Mouse (Mus musculus) B cell, adult 2 months (primary cell): ENCODE data around the gene Hist1h2bf.
"Not testable (repeated sequence)": the region's sequence is repeated elsewhere in the genome, so short reads cannot be mapped to it uniquely, and the experiment has no call there.

Experiments
- DNase-seq, 2 experiments: peaks; one replicate each; pipeline ENCODE4 v3.0.0; 2022

Hist1h2bf gene

DNA sequence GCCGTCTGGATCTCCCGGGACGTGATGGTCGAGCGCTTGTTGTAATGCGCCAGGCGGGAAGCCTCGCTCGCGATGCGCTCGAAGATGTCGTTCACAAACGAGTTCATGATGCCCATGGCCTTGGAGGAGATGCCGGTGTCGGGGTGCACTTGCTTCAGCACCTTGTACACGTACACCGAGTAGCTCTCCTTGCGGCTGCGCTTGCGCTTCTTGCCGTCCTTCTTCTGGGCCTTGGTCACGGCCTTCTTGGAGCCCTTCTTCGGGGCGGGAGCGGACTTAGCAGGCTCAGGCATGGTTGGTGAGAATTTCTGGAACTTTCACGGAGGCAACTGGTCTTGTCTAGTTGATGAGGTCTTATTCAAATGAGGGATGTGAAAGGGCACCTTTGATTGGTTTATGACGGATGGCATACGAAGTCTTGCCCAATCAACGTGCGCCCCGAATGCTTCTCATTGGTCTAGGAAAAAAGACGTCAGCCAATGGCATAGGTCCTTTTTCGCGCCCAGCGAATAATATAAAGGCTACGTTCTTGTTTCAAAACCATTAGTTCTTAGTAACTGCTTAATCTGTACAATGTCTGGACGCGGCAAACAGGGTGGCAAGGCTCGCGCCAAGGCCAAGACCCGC is at the start of gene Hist1h2bf, which contains the start of gene Hist1h2ad:
Gene Hist1h2bf, minus strand, starts transcription at position 299 of the 627 bp plus-strand sequence.
Gene Hist1h2ad, plus strand, starts transcription at position 484 of the 627 bp plus-strand sequence.
- DNase-seq: peak; percentile 86 to 88

DNA sequence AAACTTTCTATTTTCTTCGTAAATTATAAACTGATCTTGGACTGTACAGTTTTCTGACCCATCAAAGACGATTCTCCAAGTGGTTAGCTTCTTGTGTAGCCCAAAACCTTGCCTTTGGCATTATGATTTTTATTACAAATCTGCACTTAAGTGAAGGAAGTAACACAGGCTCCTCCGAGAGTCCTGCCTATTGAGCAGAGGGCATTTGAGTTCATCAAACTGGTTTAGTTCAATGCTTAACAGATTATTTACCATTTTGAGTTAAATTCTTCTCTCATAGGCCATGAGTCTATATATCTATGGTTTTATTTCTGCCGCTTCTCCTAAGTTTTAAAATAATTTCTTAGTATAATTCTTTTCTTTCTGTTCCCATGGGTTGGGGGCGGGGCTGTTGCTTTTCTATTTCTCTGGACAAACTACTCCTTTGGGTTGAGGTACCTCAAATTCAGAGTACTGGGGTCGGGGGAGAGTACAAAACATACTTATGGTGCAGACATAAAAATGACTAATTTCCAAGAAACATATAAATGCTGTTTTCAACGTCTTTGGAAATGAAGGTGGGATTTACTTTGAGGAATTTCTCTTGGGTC is 49.0 kb upstream of the Hist1h2bf start:
- peak; percentile 21 for DNase-seq

DNA sequence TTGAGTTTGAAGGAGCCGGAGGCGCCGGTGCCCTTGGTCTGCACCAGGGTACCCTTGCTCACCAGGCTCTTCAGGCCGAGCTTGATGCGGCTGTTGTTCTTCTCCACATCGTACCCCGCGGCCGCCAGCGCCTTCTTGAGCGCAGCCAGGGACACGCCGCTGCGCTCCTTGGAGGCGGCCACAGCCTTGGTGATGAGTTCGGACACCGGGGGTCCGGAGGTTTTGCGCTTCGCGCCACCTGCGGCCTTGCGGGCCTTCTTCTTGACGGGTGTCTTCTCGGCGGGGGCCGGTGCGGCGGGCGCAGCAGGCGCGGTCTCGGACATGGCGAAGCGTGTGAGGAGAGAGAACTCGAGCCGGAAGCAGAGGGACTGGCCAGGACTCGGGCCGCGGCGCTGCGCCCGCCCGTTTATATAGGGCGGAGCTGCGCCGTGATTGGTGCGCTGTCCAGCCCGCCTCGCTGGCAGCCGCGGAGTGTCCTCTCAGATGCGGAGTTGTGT is 48.2 kb upstream of the Hist1h2bf start, which contains the start of gene Hist1h1e:
Gene Hist1h1e, minus strand, starts transcription at position 384 of the 497 bp plus-strand sequence.
- peak; percentile 88 to 90 for DNase-seq

DNA sequence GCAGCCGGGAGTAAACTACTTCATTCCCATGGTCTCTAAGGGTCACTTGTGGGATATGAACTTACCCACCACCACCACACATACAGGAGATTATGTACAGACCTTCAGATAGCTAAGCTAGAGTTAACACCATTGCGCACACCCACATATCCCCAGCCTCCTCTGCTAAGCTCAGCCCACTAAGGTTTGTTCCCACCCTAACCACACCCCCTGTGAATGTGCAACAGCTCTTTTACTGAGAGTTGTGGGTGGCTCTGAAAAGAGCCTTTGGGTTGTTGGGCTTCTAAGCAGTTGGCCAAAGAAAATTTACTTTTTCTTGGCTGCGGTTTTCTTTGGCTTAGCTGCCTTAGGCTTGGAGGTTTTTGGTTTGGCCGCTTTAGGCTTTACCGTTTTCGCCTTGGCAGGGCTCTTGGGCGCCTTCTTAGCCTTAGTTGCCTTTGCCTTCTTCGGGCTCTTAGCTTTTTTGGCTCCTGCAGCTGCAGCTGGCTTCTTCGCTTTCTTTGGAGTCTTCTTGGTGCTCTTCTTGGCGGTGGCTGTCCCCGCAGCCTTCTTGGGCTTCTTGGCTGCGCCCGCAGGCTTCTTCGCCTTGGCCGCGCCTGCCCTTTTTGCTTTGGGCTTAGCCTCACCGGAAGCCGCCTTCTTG is 47.7 kb upstream of the Hist1h2bf start:
- peak; percentile 83 to 88 for DNase-seq

DNA sequence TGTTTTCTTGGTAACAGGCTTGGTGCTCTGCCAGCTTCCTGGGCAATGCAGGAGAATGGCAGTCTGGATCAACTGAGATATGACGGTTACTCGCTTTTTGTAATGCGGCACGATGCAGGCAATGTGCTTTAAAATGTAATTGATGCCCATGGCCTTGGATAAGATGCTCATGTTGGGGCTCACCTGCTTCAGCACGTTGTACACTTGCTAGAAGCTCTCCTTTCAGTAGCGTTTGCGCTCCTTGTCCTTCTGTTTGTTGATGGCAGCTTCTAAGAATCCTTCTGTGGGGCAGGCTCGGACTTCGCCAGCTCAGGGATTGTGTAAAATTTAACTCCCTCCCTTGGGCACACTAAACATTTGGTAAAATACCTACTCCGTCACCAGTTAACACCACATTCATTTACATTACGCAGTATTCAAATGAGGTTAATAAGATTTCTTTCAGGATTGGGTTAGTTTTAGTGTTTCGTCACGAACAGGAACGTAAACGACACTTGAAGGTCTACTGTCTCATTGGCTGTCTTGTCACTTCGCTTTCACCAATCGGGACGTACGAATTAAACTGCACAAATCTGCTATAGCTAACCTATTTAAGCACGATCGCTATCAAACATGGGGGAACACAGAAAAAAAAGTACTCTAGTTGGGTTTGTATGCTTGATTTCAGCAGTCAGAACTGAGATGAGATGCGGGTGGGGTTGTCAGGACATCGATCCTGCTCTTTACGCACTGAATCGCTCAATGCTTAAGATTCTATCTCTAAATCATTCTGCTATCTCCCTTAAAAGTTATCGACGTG is 46.9 kb upstream of the Hist1h2bf start, which contains the start of gene Hist1h2be:
Gene Hist1h2be, minus strand, starts transcription at position 392 of the 799 bp plus-strand sequence.
- peak; percentile 73 to 77 for DNase-seq

DNA sequence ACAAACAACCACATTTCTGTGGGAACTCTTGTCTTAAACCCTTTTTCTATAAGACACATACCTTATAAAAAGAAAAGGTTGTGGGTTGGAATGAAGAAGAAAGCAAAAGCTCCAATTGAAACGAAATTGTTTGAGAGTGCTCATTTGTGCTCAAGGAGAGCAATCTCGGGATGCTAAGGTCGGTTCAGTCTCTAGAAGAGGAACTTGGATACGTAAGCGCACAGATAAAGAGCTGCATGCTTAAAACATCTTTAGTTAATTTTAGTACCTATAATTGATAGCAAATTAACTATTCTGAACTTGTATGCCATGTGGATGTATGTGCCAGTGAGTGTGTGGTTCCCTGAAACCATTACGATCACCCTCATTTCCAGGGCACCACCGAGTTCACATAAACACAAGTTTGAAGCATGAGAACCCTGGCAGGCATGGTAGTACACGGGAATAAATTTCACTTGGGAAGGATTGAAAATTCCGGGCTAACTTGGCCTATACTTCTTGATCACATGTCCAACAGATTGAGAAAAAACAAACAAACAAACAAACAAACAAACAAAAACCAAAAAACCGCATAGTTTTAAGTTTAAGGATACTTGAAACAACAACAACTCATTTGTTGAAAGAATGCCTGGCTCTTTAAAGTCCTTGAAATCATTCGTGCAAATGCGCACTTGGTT is 46.2 kb upstream of the Hist1h2bf start:
- DNase-seq: peak in 1 of 2 experiments; percentile 5

DNA sequence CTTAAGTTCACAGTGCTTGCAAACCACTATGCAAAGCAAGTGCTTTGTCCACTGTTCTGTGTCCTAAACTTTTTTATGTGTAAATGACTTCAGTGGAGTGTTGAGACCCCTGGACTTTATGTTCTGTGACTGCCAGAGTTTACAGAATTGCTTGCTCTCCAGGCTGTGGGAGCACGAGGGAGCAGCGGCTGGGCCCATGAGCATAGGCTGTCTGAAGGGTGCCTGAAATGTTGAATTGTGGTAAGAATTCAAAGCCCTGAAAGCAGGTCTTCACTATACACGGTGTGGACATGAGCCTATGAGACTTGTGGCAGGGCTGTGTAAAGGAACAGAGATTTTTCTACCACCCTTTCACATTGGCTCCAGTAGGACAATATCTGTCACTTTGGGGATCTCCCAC is 37.6 kb upstream of the Hist1h2bf start:
- no peak for DNase-seq

DNA sequence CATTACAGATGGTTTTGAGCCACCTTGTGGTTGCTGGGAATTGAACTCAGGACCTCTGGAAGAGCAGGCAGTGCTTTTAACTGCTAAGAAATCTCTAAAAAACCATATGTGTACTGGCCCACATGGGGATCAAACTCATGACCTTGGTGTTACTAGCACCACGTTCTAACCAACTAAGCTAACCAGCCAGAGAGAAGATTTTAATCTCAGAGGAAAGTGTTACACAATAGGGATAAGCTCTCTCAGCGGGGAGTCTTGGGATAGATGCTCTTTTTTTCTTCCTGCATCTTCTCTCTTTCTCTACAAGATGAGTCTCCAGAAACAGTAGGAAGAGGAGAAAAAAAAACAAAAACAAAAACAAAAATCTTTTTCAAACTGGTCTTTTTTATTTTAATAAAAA is 36.4 kb upstream of the Hist1h2bf start:
- no peak for DNase-seq

DNA sequence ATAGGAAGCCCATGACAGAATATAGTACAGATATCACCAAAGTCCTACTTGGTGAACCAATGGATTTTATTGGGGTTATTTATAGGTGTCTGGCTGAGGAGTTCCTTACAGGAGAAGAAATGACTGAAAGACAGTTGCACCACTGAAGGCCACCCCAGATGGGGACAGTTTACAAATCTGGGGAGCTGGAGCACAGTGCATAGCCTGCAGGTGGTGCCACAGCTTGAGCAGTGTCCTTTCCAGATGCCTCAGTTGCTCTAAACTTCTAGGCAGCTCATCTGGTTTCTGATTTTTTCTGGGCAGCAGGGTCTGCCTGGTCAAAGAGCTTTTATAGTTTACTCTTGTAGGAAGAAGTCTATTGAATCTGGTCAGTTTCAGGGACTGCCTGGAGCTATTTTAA is 35.8 kb upstream of the Hist1h2bf start:
- no peak for DNase-seq

DNA sequence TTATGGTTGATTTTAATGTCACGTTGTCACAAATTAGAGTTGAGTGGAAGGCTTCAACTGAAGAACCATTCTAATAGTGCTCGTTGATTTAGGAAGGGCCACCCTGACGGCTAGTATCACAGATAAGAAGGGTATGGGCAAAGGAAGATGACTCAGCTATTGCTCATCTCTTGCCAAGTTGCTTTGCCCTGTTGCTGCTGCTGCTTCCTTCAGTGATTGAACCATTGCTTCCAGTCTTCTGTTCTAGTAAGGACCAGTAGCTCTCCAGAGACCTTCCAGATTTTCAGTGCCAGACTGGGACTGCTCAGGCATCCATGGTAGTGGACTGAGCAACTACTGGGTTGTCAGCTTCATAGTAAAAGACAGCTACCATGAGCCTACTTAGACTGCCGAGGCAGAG is 35.2 kb upstream of the Hist1h2bf start:
- no peak for DNase-seq

DNA sequence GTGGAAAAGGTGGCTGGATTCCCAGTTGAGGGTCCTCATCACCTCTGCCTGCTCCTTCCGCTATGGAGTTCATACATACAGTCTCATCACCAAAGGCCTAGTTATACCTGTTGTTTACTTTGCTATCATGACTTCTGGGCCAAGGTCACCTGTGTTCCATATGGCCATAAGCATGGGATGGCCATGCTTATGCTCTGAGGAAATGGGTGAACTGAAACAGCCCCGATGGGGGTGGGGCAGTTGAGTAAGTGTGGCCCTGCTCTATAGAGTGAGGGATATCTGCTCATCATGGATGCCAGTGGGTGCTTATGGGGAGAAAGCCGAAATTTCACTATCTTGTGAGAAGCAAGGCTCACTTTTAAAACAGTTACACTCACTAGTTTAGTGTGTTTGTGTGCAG is 31.1 kb upstream of the Hist1h2bf start:
- DNase-seq: no peak

DNA sequence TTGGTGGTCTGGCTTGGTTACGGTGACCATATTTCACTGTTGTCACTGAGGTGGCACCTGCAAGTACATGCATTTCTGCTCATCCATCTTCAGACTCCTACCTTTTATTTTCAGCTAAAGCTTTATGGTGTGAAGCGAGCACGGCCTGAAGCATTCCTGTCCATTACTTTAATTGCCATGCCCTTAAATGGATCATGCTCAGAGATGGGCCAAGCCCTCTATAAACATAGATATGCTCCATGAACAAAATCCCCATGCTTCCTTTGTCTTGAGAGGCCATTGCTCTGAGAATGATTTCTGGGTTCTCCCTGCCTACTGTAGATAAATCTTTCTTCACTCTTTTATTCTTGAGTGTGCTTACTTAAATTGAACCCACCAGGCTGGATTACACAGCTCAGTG is 30.5 kb upstream of the Hist1h2bf start:
- DNase-seq: no peak

DNA sequence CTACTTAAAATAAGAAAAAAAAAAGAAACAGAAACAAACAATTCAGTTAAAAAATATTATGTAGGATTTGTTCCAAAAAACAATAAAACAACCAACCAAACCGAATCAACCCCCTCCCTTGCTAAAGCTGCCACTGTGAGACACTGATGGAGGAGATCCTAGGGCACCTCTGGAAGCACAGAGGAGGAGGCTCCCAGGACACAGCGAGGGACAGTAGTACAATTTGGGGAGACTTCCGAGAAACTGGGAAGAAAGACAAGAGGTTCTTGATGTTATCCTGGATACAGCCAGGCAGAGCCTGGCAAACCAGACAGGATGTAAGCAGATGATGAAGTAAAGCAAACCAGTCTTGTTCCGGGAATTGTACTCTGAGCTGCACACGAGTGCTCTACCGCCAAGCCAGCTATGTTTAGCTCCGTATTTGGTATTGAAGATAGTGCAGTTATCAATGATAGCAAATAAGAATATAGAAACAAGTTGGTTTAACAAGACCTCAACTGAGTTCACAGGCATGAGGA is 29.2 kb upstream of the Hist1h2bf start:
- no peak for DNase-seq

DNA sequence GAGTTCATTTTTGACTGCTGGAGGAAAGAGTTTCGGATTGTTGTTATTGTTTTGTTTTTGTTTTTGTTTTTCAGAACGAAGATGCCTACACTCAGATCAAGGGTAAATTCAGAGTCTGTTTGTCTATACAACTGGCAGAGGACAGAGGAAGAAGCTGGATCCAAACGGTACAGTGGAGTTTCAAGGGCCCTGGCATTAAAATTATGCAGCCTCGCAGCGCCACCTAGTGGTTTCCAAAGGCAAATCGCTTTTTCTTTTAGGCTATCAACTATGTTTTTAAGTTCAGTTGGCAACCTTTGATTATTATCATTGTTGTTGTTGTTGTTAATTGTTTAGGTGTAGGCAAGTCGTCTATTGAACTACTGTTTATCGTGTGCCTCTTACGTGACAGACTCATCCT is 24.0 kb upstream of the Hist1h2bf start:
- DNase-seq: peak; percentile 88 to 90

DNA sequence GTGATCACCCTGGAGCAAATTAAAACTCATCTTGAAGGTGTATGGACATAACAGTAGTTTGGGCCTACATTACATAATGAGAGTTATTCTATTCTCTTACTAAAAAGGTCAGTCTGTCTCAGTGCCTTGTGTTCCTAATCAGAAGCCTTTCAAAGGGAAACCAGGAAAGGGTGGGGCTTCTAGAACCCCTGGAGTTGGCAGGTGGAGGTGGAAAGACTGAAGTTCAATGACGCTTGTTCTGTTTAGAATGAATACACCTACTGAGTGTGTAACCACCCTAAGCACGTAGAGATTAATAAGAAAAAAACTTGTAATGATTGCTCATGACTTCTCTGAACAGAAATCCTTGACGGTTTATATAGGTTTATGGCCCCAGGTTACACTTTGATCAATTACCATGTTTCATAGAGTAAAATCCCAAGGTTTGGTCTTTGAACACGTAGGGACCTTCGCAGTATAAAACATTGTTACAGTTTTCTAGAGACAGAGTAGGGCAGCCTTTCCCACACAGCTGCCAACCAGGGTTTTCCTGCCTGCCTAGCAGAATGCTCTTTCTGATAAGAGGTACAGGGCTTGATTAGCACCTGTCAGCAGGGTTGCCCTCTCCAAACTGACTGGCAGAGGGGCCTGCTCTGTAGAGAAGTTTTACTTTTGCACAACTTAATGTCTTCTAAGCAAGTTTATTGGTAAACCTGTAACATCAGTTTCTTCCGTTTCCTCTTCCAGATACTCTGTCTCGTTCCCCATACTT is 21.8 kb upstream of the Hist1h2bf start:
- DNase-seq: no peak

DNA sequence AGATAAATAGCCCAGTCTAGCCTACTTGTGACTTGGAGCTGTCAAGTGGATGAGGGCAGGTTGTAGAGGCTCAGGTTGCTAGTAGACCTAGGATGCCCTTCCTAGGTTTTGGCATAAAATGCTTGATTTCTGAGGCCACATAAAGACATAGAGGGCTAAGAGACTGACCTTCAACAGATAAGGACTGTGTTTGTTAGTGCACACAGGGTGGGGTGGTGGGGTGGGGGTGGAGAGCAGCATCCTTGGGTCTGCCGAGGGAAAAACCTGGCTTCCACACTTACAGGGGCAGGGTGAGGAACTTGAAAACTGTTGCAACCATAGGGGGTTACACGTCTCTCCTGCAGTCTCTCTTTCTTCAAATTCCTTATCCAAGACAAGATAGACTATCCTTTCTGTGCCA is 21.2 kb upstream of the Hist1h2bf start:
- DNase-seq: no peak

DNA sequence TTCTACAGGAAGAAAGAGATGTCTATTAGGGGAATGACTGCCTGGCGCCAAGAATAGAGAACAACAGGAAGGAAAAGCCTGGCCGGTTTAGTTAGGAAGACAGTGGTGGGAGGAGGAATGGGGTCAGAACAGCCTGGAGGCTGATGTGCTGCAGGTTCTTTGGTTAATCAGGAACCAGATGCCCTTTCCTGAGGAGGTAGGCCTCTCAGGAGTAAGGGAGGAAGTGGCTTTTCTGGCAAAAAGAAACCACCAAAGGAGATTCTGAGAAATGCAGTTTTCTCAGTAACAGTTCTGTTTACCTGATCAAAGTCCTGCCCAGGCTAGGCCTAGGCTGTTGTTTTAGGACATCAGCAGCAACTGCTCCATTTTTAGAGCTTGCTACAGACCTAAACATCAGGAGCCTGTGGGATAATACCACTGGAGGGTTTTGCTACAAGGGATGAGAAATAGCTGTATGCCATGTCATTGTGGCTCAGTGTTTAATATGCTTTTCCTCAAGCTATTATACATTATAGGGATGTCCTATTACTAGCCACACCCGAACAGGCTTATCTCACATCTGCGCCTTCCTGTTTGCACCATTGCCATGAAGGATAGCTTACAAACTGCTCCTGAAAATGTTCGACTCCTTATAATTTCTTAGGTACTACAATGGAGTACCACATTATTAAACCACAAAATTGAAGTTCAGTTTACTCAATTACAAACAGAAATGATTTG is 19.2 kb upstream of the Hist1h2bf start:
- DNase-seq: no peak

DNA sequence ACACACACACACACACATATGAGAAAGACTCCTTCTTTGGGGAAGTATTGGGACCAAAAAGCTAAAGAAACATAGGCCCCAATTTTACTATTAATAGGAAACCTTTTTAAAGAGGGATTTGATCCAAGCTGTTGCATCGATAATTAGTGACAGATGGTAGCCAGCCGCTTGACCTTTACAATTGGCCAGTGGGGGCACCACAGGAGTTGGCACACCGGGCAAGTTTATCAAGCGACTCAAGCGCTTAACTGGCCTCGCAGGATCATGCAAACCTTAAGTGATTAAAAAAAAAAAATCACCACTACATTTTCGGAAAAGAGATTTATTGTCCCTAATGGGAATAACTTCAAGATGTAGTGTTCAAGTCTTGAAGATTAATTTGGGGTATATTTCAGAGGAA is 18.6 kb upstream of the Hist1h2bf start:
- DNase-seq: no peak

DNA sequence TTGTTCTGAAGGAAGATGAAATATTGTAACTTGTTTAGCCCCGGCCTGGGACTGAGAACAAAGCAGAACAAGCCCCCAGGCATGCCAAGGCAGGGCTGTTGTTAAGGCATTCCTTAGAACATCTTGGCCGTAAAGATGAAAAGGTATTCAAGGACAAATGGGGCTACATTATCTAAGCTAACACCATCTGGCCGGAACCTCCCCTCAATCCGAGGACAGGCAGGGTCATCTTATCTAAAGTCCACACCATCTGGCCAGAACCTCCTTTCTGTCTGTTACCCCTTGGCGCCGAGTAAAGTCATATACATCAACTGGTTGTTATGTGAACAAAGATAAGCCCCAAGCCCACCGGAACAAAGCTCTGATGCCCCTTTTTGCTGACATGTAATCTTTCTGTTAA is 17.9 kb upstream of the Hist1h2bf start:
- DNase-seq: not testable (repeated sequence)

DNA sequence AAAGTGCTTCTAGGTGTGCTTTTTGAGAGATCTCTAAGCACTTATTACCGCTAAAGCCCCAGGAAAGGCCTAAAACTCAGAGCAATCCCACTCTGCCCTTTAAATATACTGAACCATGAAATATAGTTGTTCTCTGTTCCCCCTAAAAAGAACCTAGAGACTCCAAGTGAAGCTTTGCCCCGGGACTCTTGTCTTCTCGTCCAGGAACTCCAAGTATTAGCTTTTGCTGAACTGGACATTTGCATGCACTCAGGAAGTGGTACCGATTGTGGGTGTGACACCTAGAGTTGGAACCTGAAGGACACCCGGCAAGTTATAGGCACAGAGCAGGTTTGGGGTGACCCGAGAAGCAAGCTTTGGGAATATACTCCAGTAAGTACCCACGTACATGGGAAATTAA is 17.2 kb upstream of the Hist1h2bf start:
- DNase-seq: no peak

DNA sequence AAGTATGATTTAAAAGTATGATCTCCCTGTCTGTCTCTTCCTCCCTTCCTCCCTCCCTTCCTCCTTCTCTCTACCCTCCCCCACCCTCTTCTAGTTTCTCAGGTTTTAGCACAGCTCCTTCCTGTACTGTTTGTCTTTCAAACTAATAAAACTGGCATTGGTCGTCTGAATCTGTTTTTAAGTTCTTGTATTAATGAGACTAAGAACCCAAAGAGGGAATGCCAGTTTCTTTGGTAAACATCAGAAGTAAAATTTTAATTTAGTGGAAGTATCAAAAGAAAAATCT is 12.9 kb upstream of the Hist1h2bf start:
- no peak for DNase-seq
